Mouse (Mus musculus): ENCODE measurements around the gene Mvp.

- TF ChIP-seq CTCF (IDR thresholded peaks at IDR 0.05; ENCODE audit: borderline replicate concordance, insufficient read depth, low read length) (no peak), POLR2A (IDR thresholded peaks at IDR 0.05; ENCODE audit: low read depth, low read length) (no peak)
Observed at GRCm38 (mm10) chr7:126950647-126951615, 63.5 kb downstream of the Mvp start.
